Mouse (Mus musculus) urinary bladder, postnatal 25 days (tissue): ENCODE measurements around the gene Cntn6.

Source experiments
- DNase-seq: peaks from one replicate; pipeline ENCODE4 v3.0.0; 2022; ENCODE audit warnings: low spot score

Gene Cntn6

GRCm38 (mm10) chr6:104758125-104758524, 265.5 kb downstream of the Cntn6 start:
- DNase-seq = no peak

- DNase-seq = no peak
Measured at GRCm38 (mm10) chr6:104761226-104761625, 268.6 kb downstream of the Cntn6 start.

- DNase-seq = no peak
Measured at GRCm38 (mm10) chr6:104783891-104784290, 291.3 kb downstream of the Cntn6 start.

- DNase-seq = no peak
Measured at GRCm38 (mm10) chr6:104787502-104787901, 294.9 kb downstream of the Cntn6 start.

- no peak for DNase-seq
Measured at GRCm38 (mm10) chr6:104808526-104808925, 315.9 kb downstream of the Cntn6 start.

GRCm38 (mm10) chr6:104815610-104816009, 323.0 kb downstream of the Cntn6 start:
- DNase-seq = no peak

GRCm38 (mm10) chr6:104879711-104880110, 387.1 kb downstream of the Cntn6 start:
- no peak for DNase-seq

GRCm38 (mm10) chr6:104884021-104884420, 391.4 kb downstream of the Cntn6 start:
- no peak for DNase-seq

- DNase-seq = no peak
Measured at GRCm38 (mm10) chr6:104885829-104886228, 393.2 kb downstream of the Cntn6 start.

GRCm38 (mm10) chr6:104891071-104891470, 398.5 kb downstream of the Cntn6 start:
- DNase-seq = no peak
